Mouse (Mus musculus) left cerebral cortex, adult 9 months (tissue): ENCODE data around the gene Mybph.
A peak's percentile ranks its signal among the peaks of the same experiment; 100 is the strongest.

Experiments
- DNase-seq, 2 experiments: peaks; one replicate each; pipeline ENCODE4 v3.0.0; 2022; ENCODE audit warnings: low spot score in 2 of 2

The Mybph gene

DNA sequence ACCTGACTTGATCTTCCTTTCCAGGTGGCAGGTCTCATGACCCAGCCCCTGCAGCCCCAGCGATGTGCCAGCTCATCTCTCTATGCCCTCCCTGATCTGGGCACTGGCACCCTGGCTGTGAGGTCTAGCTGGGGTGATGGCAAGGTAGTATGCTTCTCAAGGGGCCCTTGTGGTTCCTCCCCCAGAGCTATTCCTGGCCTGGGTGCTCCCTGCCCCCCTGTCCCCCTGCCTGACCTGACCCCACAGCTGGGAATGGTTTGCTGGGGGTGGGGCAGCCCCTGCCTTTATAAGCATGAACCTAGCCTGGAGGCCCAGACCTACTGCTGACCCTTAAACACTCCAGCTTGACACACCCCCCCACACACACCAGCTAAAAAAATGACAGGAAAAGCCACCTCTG is at the start of gene Mybph:
Mybph (plus strand) TSS at position 323 of the 400 bp plus-strand sequence.
- DNase-seq = no peak

GRCm38 (mm10) chr1:134146066-134146465 is 47.2 kb upstream of the Mybph start:
- DNase-seq = peak; percentile 20 to 55

GRCm38 (mm10) chr1:134150076-134150475 is 43.2 kb upstream of the Mybph start:
- no peak for DNase-seq

DNA sequence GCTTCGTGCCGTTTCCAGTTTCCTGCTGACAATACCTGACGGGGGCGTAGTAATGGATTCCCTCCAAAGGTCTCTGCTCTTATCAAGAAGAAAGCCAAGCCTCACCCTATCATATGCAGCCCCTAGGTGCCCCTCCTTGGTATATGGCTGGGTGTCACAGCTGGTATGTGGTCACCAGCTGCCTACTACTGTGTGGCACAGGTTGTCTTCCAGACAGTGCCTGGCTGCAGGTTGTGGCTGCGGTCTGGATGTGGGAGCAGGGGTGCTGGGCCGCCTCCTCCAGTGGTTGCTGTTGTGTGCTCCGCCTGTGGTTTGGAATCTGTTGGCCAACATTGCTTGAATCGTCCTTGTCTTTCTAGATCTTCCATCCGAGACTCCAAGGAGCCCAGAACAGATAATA is 42.5 kb upstream of the Mybph start:
- DNase-seq = no peak

DNA sequence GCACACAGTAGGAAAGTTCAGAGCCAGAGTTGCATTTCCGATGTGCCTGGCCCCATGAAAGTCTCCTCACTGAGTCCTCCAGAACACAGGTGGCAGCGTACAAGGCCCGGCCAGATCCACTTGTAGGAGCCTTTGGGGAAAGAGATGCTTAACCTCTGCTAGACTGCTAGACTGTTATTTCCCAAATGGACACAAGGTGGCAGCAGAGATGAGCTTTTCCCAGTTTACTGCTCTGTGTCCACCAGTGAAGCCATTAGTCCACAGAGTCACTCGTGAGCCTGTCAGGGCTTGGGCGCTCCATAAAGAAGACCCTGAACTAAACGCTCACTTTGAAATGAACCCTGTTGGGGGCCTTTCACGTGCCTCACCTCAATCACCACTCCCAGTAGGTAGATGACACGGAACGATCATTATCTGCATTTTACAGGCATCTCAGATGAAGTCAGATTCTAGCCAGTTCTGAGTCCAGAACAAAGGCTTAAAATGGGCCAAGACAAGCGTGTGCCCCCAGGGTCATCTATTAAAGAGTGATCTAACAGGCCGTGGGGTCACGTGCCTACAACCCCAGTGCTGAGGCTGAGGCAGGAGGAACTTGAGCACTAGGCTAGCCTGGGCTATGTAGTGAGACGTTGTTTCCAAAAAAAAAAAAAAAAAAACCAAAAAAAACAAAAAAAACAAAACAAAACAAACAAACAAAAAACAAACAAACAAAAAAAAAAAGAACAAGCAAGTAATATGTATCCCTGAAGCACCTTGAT is 41.4 kb upstream of the Mybph start:
- DNase-seq = peak in 1 of 2 experiments; percentile 85

GRCm38 (mm10) chr1:134152626-134153590 is 40.3 kb upstream of the Mybph start:
- no peak for DNase-seq

GRCm38 (mm10) chr1:134154121-134154520 is 39.1 kb upstream of the Mybph start:
- no peak for DNase-seq

DNA sequence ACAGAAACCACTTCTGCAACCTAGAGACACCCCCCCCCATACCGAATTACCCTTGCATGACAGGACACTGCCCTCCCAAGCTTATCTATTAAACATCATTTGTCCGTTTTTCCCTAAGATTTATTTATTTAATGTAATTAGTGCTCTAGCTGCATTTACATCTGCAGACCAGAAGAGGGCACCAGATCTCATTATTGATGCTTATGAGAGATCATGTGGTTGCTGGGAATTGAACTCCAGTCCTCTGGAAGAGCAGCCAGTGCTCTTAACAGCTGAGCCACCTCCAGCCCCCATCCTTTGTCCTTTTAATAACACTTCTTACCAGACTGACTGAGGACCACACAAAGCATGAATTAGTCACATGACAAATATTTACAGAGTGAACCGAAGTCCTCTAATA is 38.6 kb upstream of the Mybph start:
- no peak for DNase-seq

DNA sequence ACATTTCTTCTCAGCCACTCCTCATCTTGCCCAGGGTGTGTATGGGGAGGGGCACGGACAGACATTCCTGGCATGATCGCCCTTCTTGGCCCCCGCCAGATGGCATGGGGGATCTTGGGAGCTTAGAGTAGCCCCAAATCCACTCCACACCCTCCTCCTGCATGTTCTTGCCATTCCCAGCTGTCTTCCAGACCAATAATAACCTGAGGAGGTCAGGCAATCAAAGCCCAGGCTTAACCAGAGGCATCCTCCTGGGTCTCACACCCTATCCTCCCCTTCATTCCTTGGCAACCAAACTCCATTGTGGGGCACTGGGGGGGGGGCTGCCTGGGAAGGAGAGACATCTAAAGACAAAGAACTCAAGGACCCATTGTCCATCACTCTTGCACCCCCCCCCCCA is 32.8 kb upstream of the Mybph start:
- DNase-seq = no peak

DNA sequence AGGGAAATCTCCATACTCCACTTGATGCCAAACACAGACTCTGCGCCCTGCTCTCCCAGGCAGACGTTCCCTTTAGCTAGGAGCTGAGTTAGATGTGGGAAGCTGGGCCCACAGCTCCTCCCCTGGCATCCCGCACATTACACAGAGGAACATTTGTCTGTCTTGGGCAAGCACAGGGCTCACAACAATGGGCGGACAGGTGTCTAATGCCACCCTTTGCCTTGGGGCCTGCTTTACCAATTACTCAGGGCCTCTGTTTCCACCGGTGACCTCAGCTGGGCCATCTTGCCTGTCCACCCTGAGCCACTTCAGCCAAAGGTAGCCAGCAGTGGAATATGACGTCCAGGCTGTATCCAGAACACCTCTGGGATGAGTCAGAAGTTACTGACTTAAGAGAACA is 31.8 kb upstream of the Mybph start:
- no peak for DNase-seq

DNA sequence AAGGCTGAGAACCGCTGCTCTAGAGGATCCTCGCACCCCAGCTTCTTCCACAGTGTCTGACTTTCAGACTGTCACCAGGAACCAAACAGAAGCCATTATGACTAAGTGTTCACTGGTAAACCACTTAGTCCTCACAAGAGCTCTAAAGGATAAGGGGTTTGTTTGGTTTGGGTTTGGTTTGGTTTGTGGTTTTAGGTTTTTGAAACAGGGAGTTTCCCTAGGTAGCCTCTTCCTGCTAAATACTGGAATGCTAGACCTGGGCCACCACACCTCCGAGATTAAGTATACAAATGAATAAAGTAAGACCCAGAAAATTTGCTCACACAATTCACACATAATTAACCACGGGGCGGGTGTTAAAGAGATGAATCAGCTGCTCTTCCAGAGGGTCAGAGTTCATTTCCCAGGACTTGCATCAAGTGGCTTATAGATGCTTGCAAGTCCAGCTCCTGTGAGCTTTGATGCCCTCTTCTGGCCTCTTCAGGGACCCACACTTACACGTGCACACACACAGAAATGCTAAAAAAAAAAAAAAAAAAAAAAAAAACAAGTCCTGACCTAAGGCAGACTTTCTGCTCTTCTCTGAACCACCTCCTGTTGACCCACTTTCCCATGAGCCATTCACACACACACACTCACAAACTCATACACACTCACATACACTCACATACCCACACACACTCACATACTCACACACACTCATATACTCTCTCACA is 30.6 kb upstream of the Mybph start:
- DNase-seq = no peak

DNA sequence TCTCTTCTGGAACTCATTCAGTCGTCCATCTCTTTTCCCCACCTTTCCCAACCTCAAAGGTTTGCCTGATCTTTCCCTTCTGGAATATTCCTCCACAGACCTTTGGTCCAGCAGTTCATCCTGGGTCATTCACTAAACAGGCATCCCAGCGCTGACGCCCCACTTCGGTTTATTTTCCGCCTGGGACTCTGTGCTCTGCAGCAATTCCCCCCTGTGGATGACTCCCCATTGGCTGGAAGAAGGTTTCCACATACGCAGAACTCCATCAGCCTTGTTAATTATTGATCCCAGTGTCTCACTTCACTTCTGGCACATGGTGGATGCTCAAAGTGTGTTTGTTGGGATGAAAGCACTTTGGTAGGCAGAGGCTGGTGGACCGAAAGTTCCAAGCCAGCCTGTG is 29.8 kb upstream of the Mybph start:
- no peak for DNase-seq

DNA sequence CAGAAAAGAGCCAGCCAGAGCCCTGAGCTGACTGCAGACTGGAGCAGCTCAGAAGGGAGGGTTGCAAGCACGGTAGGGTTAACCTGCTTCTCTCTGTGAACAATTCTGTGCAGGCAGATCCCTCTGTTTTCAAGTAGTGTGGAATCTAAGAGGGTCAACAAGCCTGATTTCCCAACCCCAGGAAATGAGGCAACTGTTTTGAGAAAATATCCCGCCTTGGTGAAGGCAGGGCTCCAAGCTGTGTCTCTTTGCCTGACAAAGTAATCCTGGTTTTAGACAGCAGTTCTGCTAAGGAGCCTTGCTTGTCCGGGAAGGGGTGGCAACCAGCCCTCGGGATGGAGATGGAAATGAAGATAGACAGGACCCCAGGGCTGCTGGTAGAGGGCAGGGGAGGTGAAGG is 28.8 kb upstream of the Mybph start:
- DNase-seq = no peak

DNA sequence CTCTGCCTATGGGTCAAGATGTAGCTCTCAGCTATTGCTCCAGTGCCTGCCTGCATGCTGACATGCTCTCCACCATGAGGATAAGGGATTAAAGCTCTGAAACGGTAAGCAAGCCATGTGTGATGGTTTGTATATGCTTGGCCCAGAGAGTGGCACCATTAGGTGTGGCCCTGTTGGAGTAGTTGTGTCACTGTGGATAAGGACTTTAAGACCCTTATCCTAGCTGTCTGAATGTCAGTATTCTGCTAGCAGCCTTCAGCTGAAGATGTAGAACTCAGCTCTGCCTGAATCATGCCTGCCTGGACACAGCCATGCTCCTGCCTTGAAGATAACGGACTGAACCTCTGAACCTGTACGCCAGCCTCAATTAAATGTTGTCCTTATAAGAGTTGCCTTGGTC is 26.7 kb upstream of the Mybph start:
- no peak for DNase-seq

GRCm38 (mm10) chr1:134167416-134168305 is 25.6 kb upstream of the Mybph start:
- DNase-seq = peak in 1 of 2 experiments; percentile 47

DNA sequence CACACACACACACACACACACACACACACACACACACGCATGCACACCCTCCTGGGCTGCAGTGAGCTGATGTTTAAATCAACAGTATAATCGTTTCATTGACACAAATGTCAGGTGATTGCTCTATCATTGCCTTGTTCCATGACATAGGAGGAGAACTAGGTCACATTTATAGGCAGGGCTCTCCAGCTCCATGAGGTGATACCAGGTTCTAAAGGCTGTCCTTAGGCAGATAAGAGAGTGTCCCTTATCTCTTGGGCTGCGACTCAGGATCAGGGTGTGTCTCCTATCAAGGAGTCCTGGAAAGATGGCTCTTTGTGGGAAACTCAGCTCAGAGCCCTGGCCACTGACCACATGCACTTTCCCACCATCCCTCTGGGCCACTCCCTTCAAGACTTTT is 24.7 kb upstream of the Mybph start:
- DNase-seq = no peak

DNA sequence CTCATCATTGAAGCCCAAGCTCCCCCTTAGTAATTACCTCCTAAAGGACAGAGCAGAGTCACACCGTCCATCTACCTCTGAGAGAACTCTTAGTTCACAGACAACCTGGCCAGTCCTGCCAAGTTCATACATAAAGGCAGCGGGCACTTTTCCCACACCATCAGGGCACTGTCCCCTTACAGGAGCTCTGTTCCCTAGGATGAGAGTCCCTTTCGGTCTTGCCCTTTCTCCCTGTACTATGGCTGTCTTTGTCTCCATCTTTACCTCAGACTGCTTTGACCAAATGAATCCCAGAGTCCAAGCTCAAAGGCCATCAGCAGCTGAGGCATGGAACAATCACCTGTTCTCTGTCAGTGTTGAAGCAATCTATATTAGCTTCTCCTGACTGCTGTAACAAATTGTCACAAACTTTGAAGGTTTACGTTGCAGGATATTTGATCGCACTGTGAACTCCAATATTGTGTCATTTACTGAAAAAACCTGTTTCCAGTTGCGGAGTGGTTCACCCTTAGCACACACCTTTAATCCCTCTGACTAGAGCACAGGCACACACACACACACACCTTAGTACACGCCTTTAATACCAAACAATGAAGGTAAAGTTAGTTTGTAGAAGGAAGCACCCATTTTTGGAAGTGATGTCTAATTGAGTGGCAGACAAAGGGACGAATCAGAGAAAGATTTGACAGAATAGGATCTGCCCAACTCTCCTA is 24.1 kb upstream of the Mybph start:
- DNase-seq = no peak

GRCm38 (mm10) chr1:134173081-134173480 is 20.2 kb upstream of the Mybph start:
- no peak for DNase-seq

DNA sequence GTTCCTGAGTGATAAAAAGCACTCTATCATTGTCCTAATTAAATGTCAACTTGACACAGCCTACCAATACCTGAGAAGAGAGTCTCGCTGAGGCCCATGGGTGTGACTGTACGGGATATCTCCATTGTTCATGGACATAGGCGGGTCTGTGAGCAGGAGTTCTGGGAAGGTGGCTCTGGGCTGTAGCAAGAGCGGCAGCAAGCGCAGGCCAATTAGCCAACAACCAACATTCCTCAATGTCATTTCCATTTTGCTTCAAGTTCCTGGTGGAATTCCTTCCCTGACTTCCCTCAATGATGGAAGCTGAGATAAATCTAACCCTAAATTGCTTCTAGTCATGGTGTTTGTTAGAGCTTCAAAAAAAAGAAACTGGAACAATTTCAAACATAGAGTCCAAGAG is 15.3 kb upstream of the Mybph start:
- DNase-seq = no peak

DNA sequence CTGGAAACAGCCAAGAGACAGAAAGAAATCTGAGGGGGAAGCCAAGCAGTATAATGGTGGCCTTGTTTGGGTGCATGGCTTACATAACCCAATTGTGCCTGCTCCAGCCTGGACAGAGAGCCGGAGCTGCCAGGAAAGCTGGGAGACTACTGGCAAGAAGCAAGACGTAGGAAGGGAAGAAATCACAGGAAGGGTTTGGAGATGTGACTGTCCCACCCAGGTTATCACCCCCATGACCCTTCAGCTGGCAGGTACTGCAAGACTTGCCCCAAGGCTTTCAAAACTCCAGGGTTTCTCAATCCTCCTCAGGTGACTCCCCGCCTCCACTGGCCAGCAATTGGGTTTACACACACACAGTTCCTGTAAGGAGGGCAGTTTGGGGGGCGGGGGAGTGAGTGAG is 11.2 kb upstream of the Mybph start, which contains the start of gene Chil1:
Chil1 (plus strand) TSS at position 152 of the 400 bp plus-strand sequence.
- no peak for DNase-seq
